Mouse (Mus musculus) embryonic fibroblast, embryonic 13.5 days (primary cell): Measurements from ENCODE around the gene Olfr853. TPM values are rescaled to one million over a fixed set of nuclear protein-coding genes. Genes with fewer than 3 reads are reported as not detected.

Experiments used
- H3K27ac ChIP-seq: 2 replicates; pipeline ENCODE4 v1.5.1; 2012; ENCODE audit warnings: low read length, control low read depth, inconsistent platforms; ENCODE audit not compliant: insufficient read depth
- H3K4me1 ChIP-seq: 2 replicates; pipeline ENCODE4 v1.6.1; 2011; ENCODE audit warnings: low read length; ENCODE audit not compliant: control insufficient read depth, insufficient read depth
- H3K4me3 ChIP-seq: 2 replicates; pipeline ENCODE4 v1.5.1; 2011; ENCODE audit warnings: mild to moderate bottlenecking, control low read depth, low read length; ENCODE audit not compliant: insufficient read depth
- CTCF ChIP-seq: IDR thresholded peaks from 2 replicates; pipeline ENCODE4 v1.5.1; 2011; ENCODE audit warnings: mild to moderate bottlenecking, control low read depth, low read length, moderate library complexity, borderline replicate concordance; ENCODE audit not compliant: insufficient read depth
- POLR2A ChIP-seq: IDR thresholded peaks from 2 replicates; pipeline ENCODE4 v1.6.1; 2011; ENCODE audit warnings: low read depth, mild to moderate bottlenecking, control low read depth, low read length, moderate library complexity
- polyA plus RNA-seq: library from polyadenylated mRNA; stranded (reverse); fragments of >200 nt; gene quantifications from 2 replicates; pipeline ENCODE4 v1.2.4, GENCODE M21; 2011; ENCODE audit warnings: low read depth; ENCODE audit not compliant: missing spikeins, insufficient read length

Gene Olfr853
- polyA plus RNA-seq = not detected in 2 replicates

- Histone ChIP-seq H3K4me1 (no peaks in the 10 kb centered on the region), H3K4me3 (no peak within 1 kb of the TSS), H3K27ac (no peak within 1 kb of the TSS)
- no peak for TF ChIP-seq POLR2A
- no peak for TF ChIP-seq CTCF
Measured at GRCm38 (mm10) chr9:19540976-19541375, at the start of gene Olfr853. Olfr853 (minus strand) TSS chr9:19541076.

GRCm38 (mm10) chr9:19582317-19582716 lies 41.4 kb upstream of the Olfr853 start, which contains the start of gene Olfr855:
Olfr855 (plus strand) TSS chr9:19582617.
- Histone ChIP-seq H3K4me3 (no peak within 1 kb of the TSS), H3K4me1 (no peaks in the 10 kb centered on the region), H3K27ac (no peak within 1 kb of the TSS)
- TF ChIP-seq CTCF (no peak), POLR2A (no peak)

- Histone ChIP-seq H3K4me3 (no peak within 1 kb of the TSS), H3K4me1 (no peaks in the 10 kb centered on the region), H3K27ac (no peak within 1 kb of the TSS)
- TF ChIP-seq CTCF = no peak
- no peak for TF ChIP-seq POLR2A
Measured at GRCm38 (mm10) chr9:19567282-19567681, 26.4 kb upstream of the Olfr853 start, which contains the start of gene Olfr854. Olfr854 (minus strand) TSS chr9:19567382.

GRCm38 (mm10) chr9:19492995-19493394 lies 47.9 kb downstream of the Olfr853 start, which contains the start of gene Olfr851:
Olfr851 (plus strand) TSS chr9:19493295.
- TF ChIP-seq POLR2A (no peak), CTCF (no peak)
- Histone ChIP-seq H3K4me3 (no peak within 1 kb of the TSS), H3K27ac (no peak within 1 kb of the TSS), H3K4me1 (no peaks in the 10 kb centered on the region)

Other genes starting within 250 kb of the Olfr853 start
- gene Olfr844, start 224.7 kb downstream of the Olfr853 start, polyA plus RNA-seq = not detected in 2 replicates
- not detected in 2 replicates for gene Olfr845, start 204.6 kb downstream of the Olfr853 start, polyA plus RNA-seq
- not detected in 2 replicates for gene Olfr846, start 177.1 kb downstream of the Olfr853 start, polyA plus RNA-seq
- gene Olfr847, start 162.4 kb downstream of the Olfr853 start, polyA plus RNA-seq = not detected in 2 replicates
- gene Olfr849, start 100.8 kb downstream of the Olfr853 start, polyA plus RNA-seq = not detected in 2 replicates
- gene Olfr850, start 62.8 kb downstream of the Olfr853 start, polyA plus RNA-seq = not detected in 2 replicates
- gene Olfr851, start 47.8 kb downstream of the Olfr853 start, polyA plus RNA-seq = not detected in 2 replicates
- gene Olfr854, start 26.3 kb upstream of the Olfr853 start, polyA plus RNA-seq = not detected in 2 replicates
- not detected in 2 replicates for gene Olfr855, start 41.5 kb upstream of the Olfr853 start, polyA plus RNA-seq
- 28.3 and 28.8 TPM in 2 replicates for gene Zfp317, start 81.0 kb upstream of the Olfr853 start, polyA plus RNA-seq
- not detected in 2 replicates for gene Olfr857, start 168.4 kb upstream of the Olfr853 start, polyA plus RNA-seq
- gene Olfr58, start 239.2 kb upstream of the Olfr853 start, polyA plus RNA-seq = not detected in 2 replicates